Mouse (Mus musculus): ENCODE results near the gene Flrt1. TPM values are rescaled to one million over a fixed set of nuclear protein-coding genes. Genes with fewer than 3 reads are reported as not detected.

Flrt1 gene
- polyA plus RNA-seq, 1 experiment from 2014 or later, result 1.5 TPM

DNA sequence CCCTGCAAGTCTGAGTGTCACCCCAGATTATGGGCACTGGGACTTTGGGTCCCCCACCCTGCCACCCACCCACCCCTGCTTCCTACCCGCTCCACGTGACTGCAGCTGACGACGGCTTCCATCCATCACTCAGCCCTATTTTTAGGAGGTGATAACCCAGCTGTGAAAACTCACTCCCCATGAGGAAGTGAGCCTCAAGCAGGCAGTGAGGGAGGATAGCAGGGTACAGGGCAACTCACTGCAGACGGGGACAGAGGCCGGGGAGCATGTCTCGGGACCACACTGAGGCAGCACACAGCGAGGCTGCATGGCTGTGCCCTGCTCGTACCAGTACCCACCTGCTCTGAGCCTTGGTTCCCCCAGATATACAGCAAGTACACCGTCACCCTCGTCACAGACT, 24.8 kb upstream of the Flrt1 start:
- DNase-seq (ENCODE audit: low spot score), result no peak

GRCm38 (mm10) chr19:7128551-7129475, 23.3 kb upstream of the Flrt1 start:
- DNase-seq (ENCODE audit: low spot score), result no peak

DNA sequence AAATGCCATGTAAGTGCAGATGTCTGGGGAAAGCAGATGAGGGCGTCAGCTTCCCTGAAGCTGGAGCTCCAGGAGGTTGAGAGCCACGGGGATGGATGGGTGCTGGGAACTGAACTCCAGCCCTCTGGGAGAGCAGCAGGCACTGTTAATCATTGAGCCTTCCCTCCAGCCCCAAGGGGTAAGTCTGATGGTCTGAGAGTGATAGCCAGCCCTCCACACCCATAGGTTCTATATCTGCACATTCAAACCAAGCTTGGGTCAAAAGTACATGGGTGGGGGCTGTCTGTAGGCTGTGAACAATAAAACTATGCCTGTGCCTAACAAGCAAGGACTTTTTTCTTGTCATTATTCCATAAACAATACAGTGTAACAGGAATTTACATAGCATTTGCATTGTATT, 21.4 kb upstream of the Flrt1 start:
- no peak for DNase-seq (ENCODE audit: low spot score)

GRCm38 (mm10) chr19:7126209-7126608, 20.7 kb upstream of the Flrt1 start:
- no peak for DNase-seq (ENCODE audit: low spot score)

DNA sequence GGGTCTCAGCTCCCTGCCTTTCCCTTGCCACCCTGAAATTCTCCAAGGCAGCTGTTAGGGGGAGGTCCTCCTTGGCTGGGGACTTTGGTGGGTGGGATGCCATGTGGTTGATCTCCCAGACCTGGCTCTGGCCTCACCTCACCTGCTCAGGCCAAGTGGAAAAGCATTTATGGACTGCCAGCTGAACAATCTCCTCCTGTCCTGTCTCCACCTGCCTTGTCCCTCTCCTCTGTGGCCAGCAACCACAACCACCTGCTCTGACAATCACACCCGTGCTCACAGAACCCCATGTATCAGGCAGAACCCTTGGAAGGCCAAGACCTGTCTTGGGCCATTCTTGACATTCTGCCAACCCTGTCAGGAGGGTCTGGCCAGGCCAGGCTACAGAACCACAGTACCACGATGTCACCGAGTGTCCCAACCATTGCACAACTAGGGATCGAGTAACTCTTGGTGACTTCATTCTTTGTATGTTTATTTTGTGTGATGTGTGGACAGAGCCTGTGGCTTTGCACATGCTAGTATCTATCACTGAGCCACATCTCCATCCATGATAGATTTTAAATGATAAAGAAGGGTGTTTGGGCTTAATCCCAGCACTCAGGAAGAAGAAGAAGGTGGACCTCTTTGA, 20.1 kb upstream of the Flrt1 start:
- DNase-seq (ENCODE audit: low spot score), result no peak

GRCm38 (mm10) chr19:7122698-7123306, 17.3 kb upstream of the Flrt1 start:
- DNase-seq (ENCODE audit: low spot score), result no peak

DNA sequence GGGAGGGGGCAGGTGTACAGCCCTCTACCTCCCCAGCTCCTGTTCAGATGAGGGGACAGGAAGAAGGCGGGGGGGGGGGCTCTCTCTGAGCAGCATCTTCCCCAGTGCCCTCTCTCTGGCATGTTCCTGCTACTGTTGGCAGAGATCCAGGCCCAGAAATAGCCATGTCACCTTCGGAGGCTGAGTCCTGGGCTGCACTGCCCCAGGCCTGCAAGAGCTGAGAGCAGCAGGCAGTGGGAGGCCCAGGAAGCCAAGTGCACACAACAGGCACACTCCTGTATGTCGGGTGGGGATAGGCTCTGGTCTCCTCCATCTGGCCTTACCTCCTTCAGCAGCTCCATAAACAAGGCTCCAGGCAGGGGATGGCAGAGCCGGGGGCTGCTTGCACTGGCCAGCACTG, 16.7 kb upstream of the Flrt1 start:
- no peak for DNase-seq (ENCODE audit: low spot score)

DNA sequence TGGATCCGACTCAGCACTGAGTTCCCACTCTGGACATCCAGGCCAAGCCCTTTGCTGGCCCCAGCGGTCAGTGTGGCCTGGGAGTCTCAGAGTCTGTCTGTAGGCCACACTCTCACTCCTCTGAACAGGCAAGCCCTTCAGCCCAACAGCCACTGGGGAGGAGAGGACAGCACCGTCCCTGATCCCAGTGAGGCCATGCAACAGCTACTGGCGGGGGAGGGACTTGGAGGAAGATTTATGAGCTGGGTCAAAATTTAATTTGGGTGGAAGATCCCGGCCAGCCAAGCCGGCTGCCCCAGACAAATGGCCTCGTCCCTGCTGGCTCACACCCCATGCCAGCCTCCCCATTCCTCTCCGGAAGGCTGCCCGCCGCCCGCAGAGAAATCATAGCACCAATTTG, 15.7 kb upstream of the Flrt1 start:
- DNase-seq (ENCODE audit: low spot score), result no peak

- DNase-seq (ENCODE audit: low spot score), result peak; percentile 32
Observed at GRCm38 (mm10) chr19:7117653-7118307, 12.3 kb upstream of the Flrt1 start.

GRCm38 (mm10) chr19:7117141-7117540, 11.6 kb upstream of the Flrt1 start:
- no peak for DNase-seq (ENCODE audit: low spot score)

DNA sequence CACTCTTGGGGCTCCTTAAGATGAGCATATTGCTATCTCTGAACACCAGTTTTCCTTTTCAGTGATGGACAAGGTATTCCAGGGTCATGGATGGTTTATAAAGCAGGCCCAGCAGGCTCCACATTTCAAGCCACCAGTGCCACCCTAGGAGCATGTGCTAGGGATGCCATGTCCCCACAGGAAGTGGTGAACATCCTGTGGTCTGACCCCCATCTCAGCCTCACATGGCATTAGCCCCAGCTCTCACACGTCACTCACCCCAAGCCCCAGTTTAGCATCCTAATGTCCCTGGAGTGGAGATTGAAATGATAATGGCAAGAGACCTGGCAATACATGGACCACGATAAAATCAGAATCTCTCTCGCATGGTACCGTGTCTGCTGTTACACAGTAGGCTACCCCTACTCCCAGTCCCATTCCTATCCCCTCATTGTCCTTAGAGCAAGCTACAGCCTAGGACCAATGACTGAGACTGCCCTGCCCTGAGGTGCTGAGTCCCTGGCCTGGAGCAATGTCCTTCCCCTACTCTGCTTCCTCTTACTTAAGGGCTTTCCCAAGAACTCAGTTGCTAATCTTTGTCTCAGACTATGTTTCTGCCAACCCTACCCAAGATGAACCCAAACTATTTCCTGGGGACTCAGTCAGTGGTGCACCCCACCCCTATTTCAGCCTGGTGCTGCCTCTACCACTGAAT, 10.7 kb upstream of the Flrt1 start:
- peak; percentile 64 for DNase-seq (ENCODE audit: low spot score)

- DNase-seq (ENCODE audit: low spot score), result no peak
Observed at GRCm38 (mm10) chr19:7113574-7113973, 8.0 kb upstream of the Flrt1 start.

GRCm38 (mm10) chr19:7112628-7113027, 7.1 kb upstream of the Flrt1 start:
- no peak for DNase-seq (ENCODE audit: low spot score)

DNA sequence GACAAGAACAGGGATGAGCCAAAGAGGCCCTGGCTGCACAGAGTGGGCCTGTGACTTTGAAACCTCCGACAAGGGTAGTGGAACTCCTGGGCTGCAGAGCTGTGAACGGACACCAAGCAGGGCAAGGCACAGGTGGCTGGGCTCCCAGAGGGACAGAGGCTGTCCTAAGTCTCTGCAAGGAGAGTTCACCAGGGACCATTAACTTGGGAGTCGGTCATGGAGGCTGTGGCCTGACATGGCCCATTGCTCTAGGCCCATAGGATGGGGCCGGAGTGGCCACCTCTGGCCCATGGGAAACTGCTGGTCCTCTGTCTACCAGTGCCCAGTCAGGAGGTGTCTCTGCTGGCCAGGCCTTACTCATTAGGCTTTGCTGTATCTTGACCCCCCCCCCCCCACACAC, 6.2 kb upstream of the Flrt1 start:
- no peak for DNase-seq (ENCODE audit: low spot score)

DNA sequence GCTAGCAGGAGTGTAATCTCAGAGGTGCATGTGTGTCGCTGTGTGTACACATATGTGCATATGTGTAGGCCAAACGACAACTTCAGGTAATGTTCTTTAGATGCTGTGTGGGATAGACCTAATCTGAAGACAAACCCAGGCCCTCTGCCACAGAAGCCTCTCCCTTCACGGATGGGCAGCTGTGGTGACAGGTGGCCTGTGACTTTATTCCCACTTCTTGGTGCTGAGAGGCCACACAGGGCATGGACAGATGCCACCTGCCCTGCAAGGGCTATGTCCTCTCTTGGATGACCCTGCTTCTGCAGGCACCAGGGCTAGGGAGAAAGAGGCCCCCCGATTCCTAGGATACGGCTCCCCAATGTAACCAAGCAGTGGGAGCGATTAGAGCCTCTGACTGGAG, 5.8 kb upstream of the Flrt1 start:
- no peak for DNase-seq (ENCODE audit: low spot score)

- no peak for DNase-seq (ENCODE audit: low spot score)
Observed at GRCm38 (mm10) chr19:7110875-7111274, 5.3 kb upstream of the Flrt1 start.

DNA sequence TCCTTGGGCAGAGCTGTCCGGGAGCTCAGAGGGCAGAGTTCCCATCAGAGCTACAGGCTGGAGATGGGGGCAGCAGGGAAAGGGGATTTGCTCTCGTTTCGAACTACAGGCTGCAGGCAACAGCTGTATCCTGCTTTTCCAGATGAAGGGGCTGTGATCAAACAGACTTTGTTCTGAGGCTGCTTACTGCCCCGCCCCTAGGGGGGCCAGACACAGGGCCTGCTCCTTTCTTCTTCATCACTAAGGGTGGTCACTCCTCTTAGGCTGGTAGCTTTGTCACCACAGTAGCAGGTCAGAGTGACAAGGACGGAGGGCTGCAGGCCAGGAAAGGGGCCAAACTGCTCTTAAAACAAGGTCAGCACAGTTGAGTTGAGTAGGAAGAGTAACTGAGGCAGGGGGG, 4.6 kb upstream of the Flrt1 start:
- DNase-seq (ENCODE audit: low spot score), result peak; percentile 28

- DNase-seq (ENCODE audit: low spot score), result peak; percentile 59
Observed at GRCm38 (mm10) chr19:7108114-7108905, 2.8 kb upstream of the Flrt1 start.

GRCm38 (mm10) chr19:7107174-7107573, 1.6 kb upstream of the Flrt1 start:
- no peak for DNase-seq (ENCODE audit: low spot score)

GRCm38 (mm10) chr19:7106566-7106965, 1.0 kb upstream of the Flrt1 start:
- no peak for DNase-seq (ENCODE audit: low spot score)
